Mouse (Mus musculus): ENCODE data around the gene Trio.

DNA sequence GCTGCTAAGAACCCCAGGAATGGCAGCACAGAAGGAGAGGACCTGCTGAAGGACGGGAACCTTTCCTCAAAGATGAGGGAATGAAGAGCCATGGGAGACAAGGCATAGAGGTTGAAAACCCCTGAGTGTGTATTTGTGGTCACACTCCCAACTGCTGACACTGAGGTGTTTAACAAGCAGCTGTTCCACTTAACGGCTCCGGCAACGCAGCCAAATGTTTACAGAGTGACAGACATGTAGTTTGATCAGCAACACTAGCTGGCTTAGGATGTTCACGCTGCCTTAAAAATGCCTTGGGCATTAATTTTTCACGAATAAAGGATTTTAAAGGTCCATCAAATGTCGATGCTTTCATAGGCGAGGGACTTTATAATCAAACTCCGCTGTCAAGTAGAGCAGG is 106.8 kb downstream of the Trio start:
- TF ChIP-seq CTCF (IDR thresholded peaks at IDR 0.05; ENCODE audit: extremely low read depth, insufficient read depth, insufficient read length, insufficient replicate concordance) (no peak), POLR2A (IDR thresholded peaks at IDR 0.05; ENCODE audit: low read depth, low read length) (no peak)
